Mouse (Mus musculus) midbrain, embryonic 14.5 days (tissue): ENCODE measurements around the gene Pirb. TPM values are rescaled to one million over a fixed set of nuclear protein-coding genes. Genes with fewer than 3 reads are reported as not detected.
"Not testable (repeated sequence)": the region's sequence is repeated elsewhere in the genome, so short reads cannot be mapped to it uniquely, and the experiment has no call there.

Experiments
- ATAC-seq: fragments of 200-750 bp; cut with Nextera tagmentation; 2 replicates; pipeline ENCODE4 v1.8.0; 2017; ENCODE audit warnings: moderate number of reproducible peaks, moderate library complexity; ENCODE audit not compliant: low FRiP score, low TSS enrichment
- DNase-seq: peaks from one replicate; pipeline ENCODE4 v3.0.0-alpha.2; 2015
- H3K27ac ChIP-seq: fragments of 300-500 bp; sonication (generic); replicated peaks from 2 replicates; pipeline ENCODE4 v1.5.1; 2014; ENCODE audit warnings: mild to moderate bottlenecking, low read depth, low read length, moderate library complexity
- H3K27me3 ChIP-seq: fragments of 300-500 bp; sonication (generic); 2 replicates; pipeline ENCODE4 v1.6.1; 2014; ENCODE audit warnings: low read length, control low read depth, mixed read lengths; ENCODE audit not compliant: control insufficient read depth, insufficient read depth
- H3K36me3 ChIP-seq: fragments of 300-500 bp; sonication (generic); 2 replicates; pipeline ENCODE4 v1.6.1; 2014; ENCODE audit warnings: low read length, control low read depth; ENCODE audit not compliant: control insufficient read depth, insufficient read depth
- H3K4me1 ChIP-seq: fragments of 300-500 bp; sonication (generic); 2 replicates; pipeline ENCODE4 v1.6.1; 2014; ENCODE audit warnings: mild to moderate bottlenecking, antibody characterized with exemption, low read length, control low read depth; ENCODE audit not compliant: control insufficient read depth, insufficient read depth
- H3K4me2 ChIP-seq: fragments of 300-500 bp; sonication (generic); 2 replicates; pipeline ENCODE4 v1.6.1; 2014; ENCODE audit warnings: mild to moderate bottlenecking, low read length, moderate library complexity
- H3K4me3 ChIP-seq: fragments of 300-500 bp; sonication (generic); replicated peaks from 2 replicates; pipeline ENCODE4 v1.5.1; 2014; ENCODE audit warnings: low read depth, low read length
- H3K9ac ChIP-seq: fragments of 300-500 bp; sonication (generic); replicated peaks from 2 replicates; pipeline ENCODE4 v1.6.1; 2014; ENCODE audit warnings: mild to moderate bottlenecking, low read length, moderate library complexity
- H3K9me3 ChIP-seq: fragments of 300-500 bp; sonication (generic); 2 replicates; pipeline ENCODE4 v1.6.1; 2016; ENCODE audit warnings: low read length, control low read depth, mixed read lengths; ENCODE audit not compliant: control insufficient read depth
- WGBS: fragments of 180-500 bp; shearing (Covaris S2); extraction: QIAGEN DNeasy Blood & Tissue Kit; methylation state at CpG from one replicate; pipeline ENCODE4 v1.1.7; 2014; 5-methylcytosine and 5-hydroxymethylcytosine counted together
- polyA plus RNA-seq: library from polyadenylated mRNA; unstranded; fragments of >200 nt; fragmentation: Nextera tagmentation; extraction: Ambion mirVana; gene quantifications from 2 replicates; pipeline ENCODE4 v1.2.1, GENCODE M21; 2014

Pirb gene
- polyA plus RNA-seq, 1 experiment from 2014 or later = 0.34 TPM

- Histone ChIP-seq H3K4me1 (peaks cover 17% of the 10 kb centered on the region), H3K36me3 (peaks cover 32% of the 10 kb centered on the region), H3K4me2 (peak overlapping the region; percentile 75), H3K27ac (peak overlapping the region; percentile 92), H3K9ac (peak overlapping the region; percentile 77), H3K4me3 (peak overlapping the region; percentile 73)
- not testable (repeated sequence) for H3K27me3 ChIP-seq, ATAC-seq, DNase-seq, H3K9me3 ChIP-seq
- 5% methylated on average over 9 of the region's 9 CpGs for WGBS
Measured at GRCm38 (mm10) chr7:3694949-3695305, 25.3 kb downstream of the Pirb start.

GRCm38 (mm10) chr7:3694076-3694948 is 25.9 kb downstream of the Pirb start:
- H3K4me3 ChIP-seq = peak overlapping the region; percentile 73

GRCm38 (mm10) chr7:3693809-3694075 is 26.4 kb downstream of the Pirb start:
- peaks cover 25% of the 10 kb centered on the region for H3K36me3 ChIP-seq
- peak overlapping the region; percentile 92 for H3K27ac ChIP-seq
- no peak for ATAC-seq
- H3K27me3 ChIP-seq = no peaks in the 10 kb centered on the region
- peak overlapping the region; percentile 75 for H3K4me2 ChIP-seq
- under 1% methylated on average over 18 of the region's 18 CpGs for WGBS
- H3K4me1 ChIP-seq = peaks cover 17% of the 10 kb centered on the region
- peak overlapping the region; percentile 77 for H3K9ac ChIP-seq
- H3K9me3 ChIP-seq = no peaks in the 10 kb centered on the region
- DNase-seq = no peak
- H3K4me3 ChIP-seq = peak overlapping the region; percentile 73

More at GRCm38 (mm10) chr7:3694076-3694948, 25.9 kb downstream of the Pirb start:
- Histone ChIP-seq H3K9me3 (no peaks in the 10 kb centered on the region), H3K27ac (peak overlapping the region; percentile 92), H3K4me1 (peaks cover 17% of the 10 kb centered on the region), H3K36me3 (peaks cover 27% of the 10 kb centered on the region), H3K27me3 (no peaks in the 10 kb centered on the region), H3K4me2 (peak overlapping the region; percentile 75), H3K9ac (peak overlapping the region; percentile 77)
- ATAC-seq = peak; percentile 44
- under 1% methylated on average over 54 of the region's 55 CpGs for WGBS
- peak; percentile 77 for DNase-seq

GRCm38 (mm10) chr7:3692987-3693808 is 27.0 kb downstream of the Pirb start, which contains the start of gene Mboat7:
Gene Mboat7 (minus strand): TSS chr7:3693523.
- under 1% methylated on average over 55 of the region's 55 CpGs for WGBS
- H3K9me3 ChIP-seq = no peaks in the 10 kb centered on the region
- no peaks in the 10 kb centered on the region for H3K27me3 ChIP-seq
- DNase-seq (peak; percentile 99), ATAC-seq (peak; percentile 93)
- H3K27ac ChIP-seq = peak within 1 kb of the TSS; percentile 92
- H3K36me3 ChIP-seq = peaks cover 24% of the 10 kb centered on the region
- peaks cover 17% of the 10 kb centered on the region for H3K4me1 ChIP-seq
- H3K4me2 ChIP-seq = peak within 1 kb of the TSS; percentile 75
- peak within 1 kb of the TSS; percentile 88 for H3K9ac ChIP-seq
- H3K4me3 ChIP-seq = peak within 1 kb of the TSS; percentile 73

GRCm38 (mm10) chr7:3692382-3692986 is 27.7 kb downstream of the Pirb start, which contains the start of gene Tsen34:
Gene Tsen34 (plus strand): TSS chr7:3692863.
- Histone ChIP-seq H3K27ac (peak within 1 kb of the TSS; percentile 92), H3K4me3 (peak within 1 kb of the TSS; percentile 73), H3K4me2 (peak within 1 kb of the TSS; percentile 75), H3K4me1 (peaks cover 17% of the 10 kb centered on the region), H3K36me3 (peaks cover 23% of the 10 kb centered on the region), H3K9ac (peak within 1 kb of the TSS; percentile 88), H3K9me3 (no peaks in the 10 kb centered on the region), H3K27me3 (no peaks in the 10 kb centered on the region)
- under 1% methylated on average over 49 of the region's 49 CpGs for whole genome bisulfite sequencing
- no peak for DNase-seq
- peak; percentile 66; the same call in 1 of the 2 replicates for ATAC-seq

- no peak for ATAC-seq
- Histone ChIP-seq H3K4me2 (peak overlapping the region; percentile 75), H3K36me3 (peaks cover 23% of the 10 kb centered on the region), H3K4me3 (peak overlapping the region; percentile 73), H3K9me3 (no peaks in the 10 kb centered on the region), H3K27ac (peak overlapping the region; percentile 92), H3K27me3 (no peaks in the 10 kb centered on the region), H3K9ac (peak overlapping the region; percentile 88), H3K4me1 (peaks cover 17% of the 10 kb centered on the region)
- no peak for DNase-seq
- 41% methylated on average over 3 of the region's 3 CpGs for WGBS
Measured at GRCm38 (mm10) chr7:3691919-3692318, 28.3 kb downstream of the Pirb start.

- Histone ChIP-seq H3K27me3 (no peaks in the 10 kb centered on the region), H3K4me1 (peaks cover 12% of the 10 kb centered on the region; the same call in 1 of the 2 replicates), H3K27ac (peak overlapping the region; percentile 77; the same call in 1 of the 2 replicates), H3K9ac (no peak overlapping the region), H3K4me2 (no peak overlapping the region), H3K9me3 (no peaks in the 10 kb centered on the region), H3K36me3 (peaks cover 40% of the 10 kb centered on the region), H3K4me3 (no peak overlapping the region)
- WGBS = 88% methylated on average over 31 of the region's 31 CpGs
- DNase-seq (no peak), ATAC-seq (no peak)
Measured at GRCm38 (mm10) chr7:3685400-3686187, 34.6 kb downstream of the Pirb start.

GRCm38 (mm10) chr7:3684698-3685097 is 35.5 kb downstream of the Pirb start:
- Histone ChIP-seq H3K9ac (no peak overlapping the region), H3K4me2 (0 out of 2 replicates have a peak overlapping the region, but pooled peaks have one; percentile 5), H3K27ac (peak overlapping the region; percentile 77), H3K27me3 (no peaks in the 10 kb centered on the region), H3K9me3 (no peaks in the 10 kb centered on the region), H3K4me3 (no peak overlapping the region), H3K4me1 (peaks cover 12% of the 10 kb centered on the region; the same call in 1 of the 2 replicates), H3K36me3 (peaks cover 40% of the 10 kb centered on the region)
- 0 out of 2 replicates have a peak, but pooled peaks have one; percentile 10 for ATAC-seq
- no peak for DNase-seq
- WGBS = 70% methylated on average over 8 of the region's 8 CpGs
